Mouse (Mus musculus) left cerebral cortex, postnatal 36 days (tissue): ENCODE results near the gene Zc4h2. TPM values are rescaled to one million over a fixed set of nuclear protein-coding genes. Genes with fewer than 3 reads are reported as not detected.

Source experiments
- DNase-seq, 2 experiments: peaks; one replicate each; pipeline ENCODE4 v3.0.0; 2021 to 2022; ENCODE audit warnings: low spot score in 2 of 2, mixed read lengths in 1 of 2
- intact Hi-C: fragments of 180-260 bp; cut with DNase I; formaldehyde crosslinking; loops from one replicate; pipeline ENCODE4 v1.15.1; 2025
- total RNA-seq, 2 experiments: library from RNA; stranded (reverse); gene quantifications; 2 replicates each; pipeline ENCODE4 v1.2.3; 2021

Zc4h2 gene
- total RNA-seq = 10 to 100 TPM; 19.9 to 22.3 TPM

DNA sequence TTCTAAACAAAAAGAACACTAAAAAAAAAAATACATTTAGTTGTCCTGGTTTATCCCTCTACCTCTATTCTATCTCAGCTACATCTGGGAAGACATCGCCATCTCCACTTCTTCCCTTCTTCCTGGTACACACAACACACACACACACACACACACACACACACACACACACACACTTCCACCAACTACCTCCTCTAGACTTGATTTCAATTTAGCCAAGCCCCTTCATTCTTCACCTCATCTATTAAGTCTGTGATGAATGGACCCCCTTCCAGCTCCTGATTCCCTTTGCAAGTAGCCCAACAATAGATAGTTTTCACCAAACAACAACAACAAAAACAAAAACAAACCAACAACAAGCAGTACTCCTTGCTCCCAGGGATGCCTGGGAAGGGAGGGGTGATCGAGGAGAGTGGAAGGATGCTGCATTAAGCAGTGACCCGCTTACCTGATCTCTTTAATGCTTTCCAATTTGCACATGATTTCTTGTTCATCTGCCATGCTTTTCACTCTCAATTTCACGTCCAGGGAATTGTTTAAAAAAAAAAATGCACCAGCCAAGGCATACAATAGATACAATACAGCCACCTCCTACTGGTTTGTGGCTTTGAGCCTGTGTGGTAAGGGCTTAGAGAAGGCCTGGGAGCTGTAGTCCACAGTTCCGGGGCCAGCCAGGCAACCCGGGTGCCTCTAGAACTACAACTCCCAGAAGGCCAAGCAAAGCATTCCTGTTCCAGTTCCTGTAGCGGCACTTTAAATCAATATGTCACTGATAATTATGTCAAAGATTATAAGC, at the start of gene Zc4h2:
Gene Zc4h2, minus strand, starts transcription at position 706 of the 796 bp plus-strand sequence.
- peak; percentile 62 to 69 for DNase-seq
- intact Hi-C loops = no loop called here

DNA sequence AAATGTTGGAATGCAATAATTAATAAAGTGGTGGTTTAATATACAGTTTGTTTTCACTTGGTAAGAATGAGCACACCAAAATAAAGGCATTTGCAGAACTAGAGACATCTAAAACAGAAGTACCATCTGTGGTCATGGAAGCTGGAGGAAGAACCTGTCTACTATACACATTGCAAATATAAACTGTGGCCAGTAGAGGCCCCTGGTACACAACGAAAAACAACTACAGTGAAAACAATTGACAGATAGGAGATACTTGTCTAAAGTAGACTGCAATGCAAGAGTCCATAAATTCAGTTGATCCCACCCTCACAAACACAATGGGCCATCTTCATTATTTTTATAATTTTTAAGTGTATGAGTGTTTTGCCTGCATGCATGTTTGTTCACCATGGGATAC, 28.8 kb upstream of the Zc4h2 start:
- intact Hi-C loops = loop anchor here (5.0 kb wide), 1 partner anchor 265 kb away; no protein-coding TSS in a partner anchor
- DNase-seq = peak in 1 of 2 experiments; percentile 3

DNA sequence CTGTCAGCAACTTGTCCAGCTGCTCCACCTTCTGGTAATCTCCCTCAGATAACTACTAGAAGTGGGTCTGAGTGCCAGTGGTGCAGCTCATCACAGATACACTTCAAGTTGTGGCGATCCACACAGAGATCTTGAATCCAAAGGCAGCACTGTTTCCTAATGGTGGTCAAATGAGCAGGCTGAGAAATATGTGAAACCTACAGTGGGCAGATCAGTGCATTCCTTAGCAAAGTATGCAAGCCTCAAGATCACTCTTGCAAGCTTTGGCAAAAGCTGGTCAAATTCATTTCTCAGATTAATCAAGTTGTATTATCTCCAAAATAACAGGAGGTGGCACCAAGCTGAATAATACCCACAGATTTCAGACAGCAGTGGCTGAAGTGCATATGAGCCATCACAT, 23.9 kb upstream of the Zc4h2 start:
- intact Hi-C loops = no loop called here
- DNase-seq = no peak

DNA sequence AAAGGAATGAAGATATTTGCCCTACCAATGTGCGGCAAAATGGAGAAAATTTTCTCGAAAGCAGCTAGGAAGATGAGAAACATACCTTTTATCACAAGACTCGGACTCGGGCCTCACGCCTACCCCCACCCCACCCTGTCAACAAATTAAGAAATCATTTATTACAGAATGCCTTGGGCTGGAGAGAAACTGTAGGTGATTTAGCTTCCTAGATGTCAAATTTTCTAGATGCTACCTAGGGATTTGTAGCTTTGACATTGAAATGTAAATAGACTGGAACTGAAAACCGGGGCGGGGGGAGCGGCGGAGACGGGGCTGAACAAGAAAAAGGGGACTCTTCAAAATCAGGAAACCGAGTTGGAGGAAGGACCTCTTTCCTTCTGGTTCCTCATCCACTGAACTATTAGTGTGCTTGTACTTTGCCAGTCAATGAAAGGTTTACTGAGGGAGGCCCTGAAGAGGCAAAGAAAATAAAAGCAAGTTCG, 333 bp upstream of the Zc4h2 start:
- intact Hi-C loops = no loop called here
- DNase-seq = no peak

DNA sequence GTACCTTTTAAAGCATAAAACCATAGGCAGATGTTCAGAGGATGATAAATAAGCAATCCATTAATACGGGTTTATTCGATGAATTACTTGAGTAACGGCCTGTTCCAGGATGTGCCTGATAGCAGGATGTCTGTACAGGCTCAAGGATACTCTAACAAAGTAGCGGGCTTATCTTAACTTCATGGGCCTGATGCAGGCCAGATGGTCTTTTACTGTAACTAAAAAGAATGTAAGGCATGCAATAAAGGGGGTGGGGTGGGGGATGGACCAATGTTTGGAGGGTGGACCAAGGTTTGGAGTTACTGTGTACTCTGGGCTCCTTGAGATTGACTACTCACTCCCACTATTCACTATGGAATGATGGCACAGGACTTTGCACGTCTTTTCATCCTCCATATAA, 57.7 kb downstream of the Zc4h2 start:
- DNase-seq = no peak
- intact Hi-C loops = no loop called here

Other genes starting within 250 kb of the Zc4h2 start
- gene Amer1, start 213.6 kb downstream of the Zc4h2 start, total RNA-seq = 1 to 10 TPM; 5.6 to 6.0 TPM
- not detected for gene Asb12, start 100.5 kb downstream of the Zc4h2 start, total RNA-seq
- not detected for gene Pfn5, start 100.4 kb downstream of the Zc4h2 start, total RNA-seq
- gene Zc3h12b, start 53.2 kb upstream of the Zc4h2 start, total RNA-seq = 10 to 100 TPM; 31.3 to 35.0 TPM